Mouse (Mus musculus) intestine, embryonic 16.5 days (tissue): ENCODE measurements at regions not wholly inside any gene's neighbourhood (a gene's known extent, or its start where the extent isn't known, plus 50 kb on each side); places are given as distances from the start of the nearest gene placed in this dataset.

ENCODE experiments used
- ATAC-seq: fragments of 200-750 bp; cut with Nextera tagmentation; 2 replicates; pipeline ENCODE4 v1.8.0; 2017; ENCODE audit warnings: moderate TSS enrichment, moderate library complexity
- H3K27ac ChIP-seq: fragments of 300-500 bp; sonication (generic); 2 replicates; pipeline ENCODE4 v1.5.1; 2014; ENCODE audit warnings: mild to moderate bottlenecking, low read length
- H3K27me3 ChIP-seq: fragments of 300-500 bp; sonication (generic); replicated peaks from 2 replicates; pipeline ENCODE4 v1.6.1; 2014; ENCODE audit warnings: low read length, control low read depth, mixed read lengths; ENCODE audit not compliant: control insufficient read depth, insufficient read depth
- H3K36me3 ChIP-seq: fragments of 300-500 bp; sonication (generic); 2 replicates; pipeline ENCODE4 v1.6.1; 2014; ENCODE audit warnings: low read length, control low read depth; ENCODE audit not compliant: control insufficient read depth, insufficient read depth
- H3K4me1 ChIP-seq: fragments of 300-500 bp; sonication (generic); 2 replicates; pipeline ENCODE4 v1.6.1; 2014; ENCODE audit warnings: low read length, control low read depth, mixed read lengths; ENCODE audit not compliant: control insufficient read depth, insufficient read depth
- H3K4me2 ChIP-seq: fragments of 300-500 bp; sonication (generic); 2 replicates; pipeline ENCODE4 v1.6.1; 2014; ENCODE audit warnings: low read depth, low read length, control low read depth
- H3K4me3 ChIP-seq: fragments of 300-500 bp; sonication (generic); 2 replicates; pipeline ENCODE4 v1.5.1; 2014; ENCODE audit warnings: mild to moderate bottlenecking, low read length
- H3K9ac ChIP-seq: fragments of 300-500 bp; sonication (generic); 2 replicates; pipeline ENCODE4 v1.6.1; 2014; ENCODE audit warnings: low read depth, low read length
- H3K9me3 ChIP-seq: fragments of 300-500 bp; sonication (generic); 2 replicates; pipeline ENCODE4 v1.6.1; 2016; ENCODE audit warnings: low read length, control low read depth; ENCODE audit not compliant: control insufficient read depth
- WGBS: fragments of 180-500 bp; shearing (Covaris S2); extraction: QIAGEN DNeasy Blood & Tissue Kit; methylation state at CpG from one replicate; pipeline ENCODE4 v1.1.7; 2014; 5-methylcytosine and 5-hydroxymethylcytosine counted together

GRCm38 (mm10) chr16:55745094-55745493 lies 93.6 kb downstream of the Nfkbiz start:
- H3K27ac ChIP-seq: no peak overlapping the region
- no peaks in the 10 kb centered on the region for H3K4me1 ChIP-seq
- H3K36me3 ChIP-seq: no peaks in the 10 kb centered on the region
- ATAC-seq: no peak
- H3K27me3 ChIP-seq: no peaks in the 10 kb centered on the region
- WGBS: 74% methylated on average over 3 of the region's 3 CpGs
- no peaks in the 10 kb centered on the region for H3K9me3 ChIP-seq
- no peak overlapping the region for H3K4me2 ChIP-seq
- no peak overlapping the region for H3K4me3 ChIP-seq
- no peak overlapping the region for H3K9ac ChIP-seq

DNA sequence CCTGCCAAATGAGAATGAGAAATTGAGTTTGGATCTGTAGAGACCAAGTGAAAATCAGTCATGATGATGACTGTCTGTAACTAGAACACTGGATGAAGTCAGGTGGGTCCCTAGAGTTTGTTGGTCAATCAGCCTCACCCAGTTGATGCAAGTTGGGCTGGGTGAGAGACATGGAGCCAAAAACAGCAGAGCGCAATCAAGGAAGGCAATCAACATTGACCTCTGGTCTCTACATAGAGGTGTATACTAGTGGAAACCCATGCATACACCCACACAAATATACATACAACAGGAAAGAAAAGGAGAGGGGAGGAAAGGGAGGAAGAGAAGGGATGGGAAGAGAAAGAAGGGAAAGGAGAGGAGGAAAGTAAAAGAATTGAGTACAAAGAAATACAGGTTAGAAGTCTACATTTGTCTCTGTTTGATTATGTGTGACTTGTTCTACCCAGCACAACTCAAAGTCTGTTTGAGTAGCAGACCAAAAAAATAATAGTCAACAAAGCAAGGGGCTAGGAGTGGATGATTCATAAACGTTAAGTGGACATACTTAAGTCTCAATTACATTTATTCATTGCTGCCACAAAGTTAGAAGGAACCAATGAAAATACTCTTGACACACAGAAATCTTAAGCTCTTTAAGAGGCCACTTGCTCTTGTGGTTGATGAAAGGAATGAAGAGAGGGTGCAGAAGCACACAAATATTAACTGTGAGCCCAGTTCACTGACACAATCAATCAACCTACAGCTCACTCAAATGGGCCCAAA lies 97.4 kb downstream of the Nfkbiz start:
- Histone ChIP-seq H3K9ac (no peak overlapping the region), H3K27ac (no peak overlapping the region), H3K4me2 (no peak overlapping the region), H3K4me3 (no peak overlapping the region), H3K27me3 (no peaks in the 10 kb centered on the region), H3K4me1 (no peaks in the 10 kb centered on the region), H3K36me3 (no peaks in the 10 kb centered on the region), H3K9me3 (no peaks in the 10 kb centered on the region)
- 86% methylated on average over 2 of the region's 2 CpGs for WGBS
- ATAC-seq: no peak

DNA sequence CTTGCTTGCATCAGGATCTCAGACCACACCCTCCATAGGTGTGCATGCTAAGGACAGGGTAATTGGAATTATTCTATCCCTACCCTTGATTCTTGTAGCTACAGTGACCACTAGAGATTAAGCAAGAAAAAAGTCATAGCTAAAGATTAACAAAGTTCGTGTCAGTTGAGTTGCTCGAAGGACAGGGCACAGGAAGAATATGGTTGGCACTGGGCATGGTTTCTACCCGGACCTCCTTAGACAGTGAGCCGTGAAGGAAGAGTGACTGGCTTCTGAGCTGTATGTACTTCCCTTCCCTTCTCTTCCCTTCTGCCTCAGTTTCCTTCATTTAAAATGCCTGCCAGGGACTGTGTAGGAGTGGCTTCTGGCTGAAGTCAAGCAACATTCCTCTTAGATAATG lies 100.0 kb downstream of the Nfkbiz start:
- Histone ChIP-seq H3K4me2 (no peak overlapping the region), H3K4me1 (no peaks in the 10 kb centered on the region), H3K9me3 (no peaks in the 10 kb centered on the region), H3K27ac (no peak overlapping the region), H3K4me3 (no peak overlapping the region), H3K36me3 (no peaks in the 10 kb centered on the region), H3K9ac (no peak overlapping the region), H3K27me3 (no peaks in the 10 kb centered on the region)
- no peak for ATAC-seq
- 92% methylated on average over 4 of the region's 4 CpGs for WGBS

DNA sequence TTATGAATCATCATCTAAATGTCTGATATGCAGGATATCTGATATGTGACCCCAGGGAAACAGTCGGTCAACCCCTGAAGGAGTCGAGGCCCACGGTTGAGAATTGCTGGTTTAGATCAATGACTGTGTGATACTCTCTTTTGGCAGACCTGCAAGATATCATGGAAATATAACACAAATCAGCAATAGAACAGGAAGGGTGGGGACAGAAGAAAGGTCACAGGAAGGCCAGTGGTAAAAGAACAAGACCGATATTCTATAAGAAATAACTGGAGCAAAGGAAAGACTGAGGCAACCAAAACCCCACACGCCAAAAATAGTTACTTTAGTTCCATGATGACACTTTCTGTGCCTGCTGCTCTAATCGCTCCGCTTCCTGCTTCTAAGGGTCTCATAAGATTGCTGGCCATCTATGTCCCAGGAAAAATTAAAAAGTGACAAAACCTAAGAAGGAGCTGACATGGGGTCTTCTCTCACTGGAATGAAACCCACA lies 103.2 kb downstream of the Nfkbiz start:
- ATAC-seq: no peak
- Histone ChIP-seq H3K4me1 (no peaks in the 10 kb centered on the region), H3K27ac (no peak overlapping the region), H3K9me3 (no peaks in the 10 kb centered on the region), H3K27me3 (no peaks in the 10 kb centered on the region), H3K9ac (no peak overlapping the region), H3K4me3 (no peak overlapping the region), H3K36me3 (no peaks in the 10 kb centered on the region), H3K4me2 (no peak overlapping the region)
- WGBS: 87% methylated on average over 7 of the region's 7 CpGs

DNA sequence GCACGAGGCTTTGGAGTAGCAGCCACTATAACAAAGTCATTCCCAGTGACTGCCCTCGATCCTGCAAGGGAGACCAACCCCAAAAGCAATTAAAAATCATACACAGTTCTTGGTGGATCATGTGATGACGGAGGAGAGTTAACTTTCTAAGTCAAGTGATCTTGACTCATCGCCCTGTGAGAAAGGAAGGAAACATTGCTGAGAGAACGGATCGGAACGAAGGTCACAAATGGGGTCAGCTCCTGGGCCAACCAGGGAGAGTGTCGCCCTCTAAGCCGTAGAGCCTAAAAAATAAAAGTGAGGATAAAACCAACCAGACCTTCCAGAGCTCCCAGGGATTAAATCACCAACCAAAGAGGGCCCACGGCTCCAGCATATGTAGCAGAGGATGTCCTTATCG lies 104.4 kb downstream of the Nfkbiz start:
- 76% methylated on average over 11 of the region's 11 CpGs for WGBS
- no peak; the same call in 1 of the 2 replicates for ATAC-seq
- no peak overlapping the region for H3K27ac ChIP-seq
- no peak overlapping the region for H3K9ac ChIP-seq
- H3K4me1 ChIP-seq: no peaks in the 10 kb centered on the region
- no peaks in the 10 kb centered on the region for H3K9me3 ChIP-seq
- H3K4me2 ChIP-seq: no peak overlapping the region
- H3K27me3 ChIP-seq: no peaks in the 10 kb centered on the region
- H3K4me3 ChIP-seq: no peak overlapping the region
- H3K36me3 ChIP-seq: no peaks in the 10 kb centered on the region

DNA sequence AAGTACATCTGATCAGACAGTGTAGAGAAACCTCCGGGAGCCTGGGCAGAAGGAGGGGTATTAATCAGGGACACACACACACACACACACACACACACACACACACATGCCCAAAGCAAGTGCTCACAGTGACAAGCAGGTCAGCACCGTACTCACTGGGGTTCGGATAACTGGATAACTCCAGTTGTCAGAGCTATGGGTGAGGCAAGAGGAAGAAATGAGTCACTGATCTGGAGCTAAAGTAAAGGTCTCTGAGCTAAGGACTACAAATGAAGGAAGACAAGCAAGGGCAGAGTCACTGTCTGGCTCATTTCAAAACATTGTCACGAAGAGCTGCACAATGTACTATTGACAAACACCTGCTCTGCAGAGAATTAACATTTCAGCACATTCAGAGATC lies 104.9 kb downstream of the Nfkbiz start:
- H3K27ac ChIP-seq: no peak overlapping the region
- no peaks in the 10 kb centered on the region for H3K9me3 ChIP-seq
- no peak overlapping the region for H3K4me3 ChIP-seq
- no peak overlapping the region for H3K9ac ChIP-seq
- ATAC-seq: peak; percentile 62; the same call in 1 of the 2 replicates
- no peak overlapping the region for H3K4me2 ChIP-seq
- H3K4me1 ChIP-seq: no peaks in the 10 kb centered on the region
- H3K27me3 ChIP-seq: no peaks in the 10 kb centered on the region
- no peaks in the 10 kb centered on the region for H3K36me3 ChIP-seq
- 49% methylated on average over 4 of the region's 4 CpGs for WGBS

DNA sequence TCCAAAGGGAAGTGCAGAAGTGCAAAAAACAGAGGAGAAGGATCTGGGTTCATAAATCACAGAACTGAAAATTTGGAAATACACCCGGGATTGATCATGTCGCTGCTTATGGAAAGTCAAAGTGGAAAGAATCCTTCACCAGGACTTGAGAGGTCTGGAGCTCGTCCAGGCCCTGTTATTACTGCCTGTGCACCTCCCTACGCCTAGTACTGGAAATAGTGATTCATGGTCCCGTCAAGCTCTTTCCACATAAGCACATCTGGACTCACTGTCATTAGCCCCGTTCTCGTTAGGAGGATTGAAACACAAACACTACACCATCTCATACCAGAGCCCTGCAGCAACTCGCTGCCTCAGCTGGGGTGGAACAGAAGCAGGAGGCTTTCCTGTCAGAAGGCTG lies 107.7 kb downstream of the Nfkbiz start:
- 58% methylated on average over 8 of the region's 8 CpGs for WGBS
- H3K4me1 ChIP-seq: no peaks in the 10 kb centered on the region
- H3K27me3 ChIP-seq: no peaks in the 10 kb centered on the region
- ATAC-seq: 0 out of 2 replicates have a peak, but pooled peaks have one; percentile 27
- no peak overlapping the region for H3K27ac ChIP-seq
- no peak overlapping the region for H3K9ac ChIP-seq
- no peaks in the 10 kb centered on the region for H3K36me3 ChIP-seq
- no peak overlapping the region for H3K4me2 ChIP-seq
- no peaks in the 10 kb centered on the region for H3K9me3 ChIP-seq
- H3K4me3 ChIP-seq: no peak overlapping the region

GRCm38 (mm10) chr16:55726538-55726937 lies 112.2 kb downstream of the Nfkbiz start:
- WGBS: 43% methylated on average over 3 of the region's 3 CpGs
- H3K9ac ChIP-seq: no peak overlapping the region
- H3K27me3 ChIP-seq: no peaks in the 10 kb centered on the region
- H3K4me2 ChIP-seq: no peak overlapping the region
- no peak overlapping the region for H3K27ac ChIP-seq
- H3K36me3 ChIP-seq: no peaks in the 10 kb centered on the region
- no peaks in the 10 kb centered on the region for H3K4me1 ChIP-seq
- H3K9me3 ChIP-seq: no peaks in the 10 kb centered on the region
- peak; percentile 81 for ATAC-seq
- no peak overlapping the region for H3K4me3 ChIP-seq

DNA sequence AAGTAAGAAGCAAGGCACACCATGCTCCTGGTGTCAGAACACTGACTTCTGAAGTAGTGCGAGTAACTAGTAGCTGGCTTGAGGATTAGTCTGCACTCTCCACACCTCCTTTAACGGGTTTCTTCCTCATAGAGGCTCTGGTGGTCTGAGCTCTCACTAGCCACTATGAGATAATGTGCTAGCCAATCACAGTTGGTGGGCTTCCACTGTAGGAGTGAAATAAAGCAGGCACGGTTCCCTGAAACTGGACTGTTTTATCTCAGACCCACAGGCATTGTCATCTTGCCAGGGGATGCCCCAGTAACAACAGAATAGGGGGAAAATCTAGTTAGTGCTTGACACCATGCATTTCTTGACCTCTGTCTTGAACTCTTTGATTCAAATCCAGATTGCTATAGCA lies 118.3 kb downstream of the Nfkbiz start:
- Histone ChIP-seq H3K27ac (no peak overlapping the region), H3K36me3 (no peaks in the 10 kb centered on the region)

DNA sequence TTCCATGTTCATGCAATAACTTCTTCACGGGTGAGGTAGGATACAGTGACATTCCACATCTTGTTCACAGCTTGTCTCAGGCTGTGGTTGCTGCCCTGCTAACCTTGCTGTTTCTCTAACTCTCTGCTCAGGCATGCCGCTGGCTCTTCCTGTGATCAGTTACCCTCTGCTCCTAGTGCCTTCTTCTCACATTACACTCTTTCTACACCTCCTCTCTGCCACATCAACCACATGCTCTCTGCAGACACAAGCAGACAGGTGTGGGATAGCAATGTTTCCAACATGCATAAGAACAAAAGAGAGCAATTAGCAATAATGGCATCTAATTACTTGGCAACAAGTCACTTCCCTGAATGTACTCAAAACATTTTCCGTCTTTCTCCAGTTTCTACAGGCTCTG lies 128.7 kb downstream of the Nfkbiz start:
- H3K4me3 ChIP-seq: no peak overlapping the region
- no peaks in the 10 kb centered on the region for H3K4me1 ChIP-seq
- no peaks in the 10 kb centered on the region for H3K36me3 ChIP-seq
- no peaks in the 10 kb centered on the region for H3K27me3 ChIP-seq
- H3K9ac ChIP-seq: no peak overlapping the region
- H3K9me3 ChIP-seq: no peaks in the 10 kb centered on the region
- ATAC-seq: no peak
- H3K4me2 ChIP-seq: no peak overlapping the region
- H3K27ac ChIP-seq: no peak overlapping the region
- 72% methylated on average over 3 of the region's 3 CpGs for WGBS

More for the DNA sequence above, 118.3 kb downstream of the Nfkbiz start:
- no peak overlapping the region for H3K4me2 ChIP-seq
- no peaks in the 10 kb centered on the region for H3K27me3 ChIP-seq
- no peak overlapping the region for H3K4me3 ChIP-seq
- 44% methylated on average over 3 of the region's 3 CpGs for WGBS
- no peak for ATAC-seq
- H3K9me3 ChIP-seq: no peaks in the 10 kb centered on the region
- no peak overlapping the region for H3K9ac ChIP-seq
- H3K4me1 ChIP-seq: no peaks in the 10 kb centered on the region
